Mouse (Mus musculus) frontal cortex, postnatal 10 days (tissue): ENCODE data around the gene Actl6b.

Source experiments
- DNase-seq, 2 experiments: peaks; one replicate each; pipeline ENCODE4 v3.0.0; 2022; ENCODE audit warnings: low spot score in 2 of 2, mixed read lengths in 1 of 2

The Actl6b gene

GRCm38 (mm10) chr5:137553411-137553837, at the start of gene Actl6b:
Gene Actl6b, plus strand, starts transcription at chr5:137553517.
- peak; percentile 85 to 89 for DNase-seq

GRCm38 (mm10) chr5:137504041-137504440, 49.3 kb upstream of the Actl6b start:
- no peak for DNase-seq

GRCm38 (mm10) chr5:137510014-137510501, 43.3 kb upstream of the Actl6b start:
- peak; percentile 55 to 78 for DNase-seq

- DNase-seq = peak in 1 of 2 experiments; percentile 56
These were observed 42.5 kb upstream of the Actl6b start for GRCm38 (mm10) chr5:137510573-137511390.

- no peak for DNase-seq
These were observed 41.6 kb upstream of the Actl6b start for GRCm38 (mm10) chr5:137511706-137512105.

- DNase-seq = no peak
These were observed 40.2 kb upstream of the Actl6b start for GRCm38 (mm10) chr5:137512847-137513794.

- DNase-seq = no peak
These were observed 39.2 kb upstream of the Actl6b start for GRCm38 (mm10) chr5:137513951-137514721.

GRCm38 (mm10) chr5:137514811-137515210, 38.5 kb upstream of the Actl6b start:
- DNase-seq = no peak

GRCm38 (mm10) chr5:137518436-137518835, 34.9 kb upstream of the Actl6b start, which contains the start of gene Gigyf1:
Gene Gigyf1, plus strand, starts transcription at chr5:137518548.
- no peak for DNase-seq

GRCm38 (mm10) chr5:137519691-137520550, 33.4 kb upstream of the Actl6b start:
- no peak for DNase-seq

GRCm38 (mm10) chr5:137521861-137522260, 31.5 kb upstream of the Actl6b start:
- no peak for DNase-seq

GRCm38 (mm10) chr5:137522711-137523110, 30.6 kb upstream of the Actl6b start:
- no peak for DNase-seq

GRCm38 (mm10) chr5:137523396-137524250, 29.7 kb upstream of the Actl6b start:
- no peak for DNase-seq

- no peak for DNase-seq
These were observed 29.1 kb upstream of the Actl6b start for GRCm38 (mm10) chr5:137524251-137524515.

- no peak for DNase-seq
These were observed 28.6 kb upstream of the Actl6b start for GRCm38 (mm10) chr5:137524671-137525070.

- no peak for DNase-seq
These were observed 27.8 kb upstream of the Actl6b start for GRCm38 (mm10) chr5:137525511-137525910.

GRCm38 (mm10) chr5:137526192-137526936, 27.0 kb upstream of the Actl6b start:
- no peak for DNase-seq

GRCm38 (mm10) chr5:137527413-137527812, 25.9 kb upstream of the Actl6b start:
- DNase-seq = no peak
